Mouse (Mus musculus): ENCODE measurements around the gene Timm10. TPM values are rescaled to one million over a fixed set of nuclear protein-coding genes. Genes with fewer than 3 reads are reported as not detected.

Gene Timm10
- 0.90 and 0.99 TPM in 2 replicates for polyA plus RNA-seq (2012)

DNA sequence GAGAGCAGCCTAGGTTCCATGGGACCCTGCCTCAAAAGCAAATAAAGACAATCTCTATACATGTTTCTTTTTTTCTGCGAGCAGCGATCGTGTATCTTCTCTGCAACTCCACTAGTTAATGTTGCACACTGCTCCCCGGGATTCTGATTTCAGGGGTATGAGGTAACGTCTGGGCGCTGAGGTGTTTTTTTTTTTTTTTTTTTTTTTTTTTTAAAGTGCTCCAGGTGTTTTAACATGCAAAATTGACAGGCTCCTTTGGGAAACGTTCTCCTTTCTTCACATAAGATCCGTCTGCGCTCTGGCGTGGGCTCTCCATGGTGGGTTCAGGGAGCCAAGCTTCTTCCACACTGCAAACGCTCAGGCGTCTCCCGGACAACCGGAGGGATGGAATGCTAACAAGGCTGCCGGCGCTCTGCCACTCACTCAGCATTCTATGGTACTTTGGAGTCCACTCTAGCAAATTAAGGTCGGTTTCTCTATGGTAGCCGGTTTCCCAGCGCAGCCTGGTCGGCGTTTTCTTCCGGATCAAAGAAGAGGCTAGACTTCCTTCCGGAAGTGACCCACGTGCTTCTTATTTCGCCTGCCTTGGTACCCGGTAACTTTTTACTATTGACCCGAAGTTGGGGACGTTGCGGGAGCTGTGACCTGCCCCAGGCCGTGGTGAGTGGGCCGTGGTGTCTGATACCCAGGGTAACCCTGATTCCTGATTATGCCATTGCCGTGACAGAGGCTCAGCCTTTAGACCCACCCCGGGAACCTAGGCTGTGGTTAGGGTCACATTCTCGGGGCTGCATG is at the start of gene Timm10:
TSS of gene Timm10 (plus strand) at position 510 of the 795 bp plus-strand sequence.
- H3K4me1 ChIP-seq (ENCODE audit: control insufficient read depth) = peaks cover 78% of the 10 kb centered on the region
- peaks cover 4% of the 10 kb centered on the region for H3K9me3 ChIP-seq (ENCODE audit: control insufficient read depth, low read length)
- H3K4me3 ChIP-seq (replicated peaks) = peak within 1 kb of the TSS; percentile 88
- peaks cover 37% of the 10 kb centered on the region for H3K27me3 ChIP-seq (ENCODE audit: control insufficient read depth)
- TF ChIP-seq TAL1 (IDR thresholded peaks at IDR 0.05; ENCODE audit: low read length) (no peak), GATA1 (IDR thresholded peaks at IDR 0.05; ENCODE audit: low read length) (no peak)
- H3K36me3 ChIP-seq (ENCODE audit: control insufficient read depth) = peaks cover 35% of the 10 kb centered on the region

DNA sequence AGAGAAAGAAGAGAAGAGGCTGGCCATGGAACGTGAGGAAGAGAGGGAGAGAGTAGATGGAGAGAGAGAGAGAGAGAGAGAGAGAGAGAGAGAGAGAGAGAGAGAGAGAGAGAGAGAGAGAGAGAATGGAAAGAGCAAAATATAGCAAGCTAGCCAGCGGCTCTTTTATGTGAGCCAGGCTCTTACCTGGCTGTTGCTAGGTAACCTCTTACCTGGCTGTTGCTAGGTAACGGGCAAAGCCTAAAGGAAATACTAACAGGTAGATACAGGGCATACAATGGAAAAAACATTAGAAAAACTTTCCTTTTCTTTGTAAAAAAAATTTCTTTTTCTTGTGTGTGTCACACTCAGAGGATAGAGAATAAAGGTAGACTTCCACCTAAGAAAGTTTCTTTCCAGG is 49.1 kb upstream of the Timm10 start:
- Histone ChIP-seq H3K36me3 (ENCODE audit: control insufficient read depth) (no peaks in the 10 kb centered on the region), H3K4me3 (replicated peaks) (no peak overlapping the region), H3K27me3 (ENCODE audit: control insufficient read depth) (peaks cover 83% of the 10 kb centered on the region), H3K9me3 (ENCODE audit: control insufficient read depth, low read length) (no peaks in the 10 kb centered on the region), H3K4me1 (ENCODE audit: control insufficient read depth) (peaks cover 3% of the 10 kb centered on the region)
- TF ChIP-seq TAL1 (IDR thresholded peaks at IDR 0.05; ENCODE audit: low read length) (no peak), GATA1 (IDR thresholded peaks at IDR 0.05; ENCODE audit: low read length) (no peak)

DNA sequence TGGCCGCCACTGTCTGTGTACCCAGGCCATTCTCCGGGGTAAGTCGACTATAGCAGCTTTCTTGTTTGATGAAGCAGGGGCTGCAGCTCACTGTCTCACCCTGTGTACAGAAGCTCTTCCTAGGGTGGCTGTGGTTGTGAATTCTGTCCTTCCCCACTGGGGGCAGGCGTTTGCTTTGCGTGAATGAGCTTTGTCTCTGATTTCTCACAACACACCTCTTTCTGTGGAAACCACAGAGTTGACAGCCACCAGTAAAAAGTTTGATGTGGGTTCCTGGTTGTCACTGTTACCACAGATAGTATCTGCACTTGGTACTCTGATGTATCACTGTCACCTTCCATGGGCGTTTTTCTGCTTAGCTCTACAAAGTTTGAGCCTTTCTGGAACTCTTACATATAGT is 47.6 kb upstream of the Timm10 start:
- no peak for TF ChIP-seq GATA1 (IDR thresholded peaks at IDR 0.05; ENCODE audit: low read length)
- no peak for TF ChIP-seq TAL1 (IDR thresholded peaks at IDR 0.05; ENCODE audit: low read length)
- peaks cover 73% of the 10 kb centered on the region for H3K27me3 ChIP-seq (ENCODE audit: control insufficient read depth)

GRCm38 (mm10) chr2:84783315-84783714 is 43.5 kb upstream of the Timm10 start:
- H3K4me1 ChIP-seq (ENCODE audit: control insufficient read depth) = peaks cover 4% of the 10 kb centered on the region
- H3K27me3 ChIP-seq (ENCODE audit: control insufficient read depth) = peaks cover 63% of the 10 kb centered on the region
- no peaks in the 10 kb centered on the region for H3K9me3 ChIP-seq (ENCODE audit: control insufficient read depth, low read length)
- H3K36me3 ChIP-seq (ENCODE audit: control insufficient read depth) = no peaks in the 10 kb centered on the region
- no peak overlapping the region for H3K4me3 ChIP-seq (replicated peaks)
- TF ChIP-seq TAL1 (IDR thresholded peaks at IDR 0.05; ENCODE audit: low read length) (no peak), GATA1 (IDR thresholded peaks at IDR 0.05; ENCODE audit: low read length) (no peak)

More for the DNA sequence above, 47.6 kb upstream of the Timm10 start:
- H3K9me3 ChIP-seq (ENCODE audit: control insufficient read depth, low read length) = no peaks in the 10 kb centered on the region
- H3K4me3 ChIP-seq (replicated peaks) = no peak overlapping the region
- H3K4me1 ChIP-seq (ENCODE audit: control insufficient read depth) = peaks cover 4% of the 10 kb centered on the region
- H3K36me3 ChIP-seq (ENCODE audit: control insufficient read depth) = no peaks in the 10 kb centered on the region

GRCm38 (mm10) chr2:84783840-84784566 is 42.8 kb upstream of the Timm10 start:
- TF ChIP-seq GATA1 (IDR thresholded peaks at IDR 0.05; ENCODE audit: low read length) (no peak), TAL1 (IDR thresholded peaks at IDR 0.05; ENCODE audit: low read length) (no peak)
- H3K4me1 ChIP-seq (ENCODE audit: control insufficient read depth) = peaks cover 8% of the 10 kb centered on the region
- H3K27me3 ChIP-seq (ENCODE audit: control insufficient read depth) = peaks cover 63% of the 10 kb centered on the region
- H3K4me3 ChIP-seq (replicated peaks) = no peak overlapping the region
- no peaks in the 10 kb centered on the region for H3K9me3 ChIP-seq (ENCODE audit: control insufficient read depth, low read length)
- no peaks in the 10 kb centered on the region for H3K36me3 ChIP-seq (ENCODE audit: control insufficient read depth)

DNA sequence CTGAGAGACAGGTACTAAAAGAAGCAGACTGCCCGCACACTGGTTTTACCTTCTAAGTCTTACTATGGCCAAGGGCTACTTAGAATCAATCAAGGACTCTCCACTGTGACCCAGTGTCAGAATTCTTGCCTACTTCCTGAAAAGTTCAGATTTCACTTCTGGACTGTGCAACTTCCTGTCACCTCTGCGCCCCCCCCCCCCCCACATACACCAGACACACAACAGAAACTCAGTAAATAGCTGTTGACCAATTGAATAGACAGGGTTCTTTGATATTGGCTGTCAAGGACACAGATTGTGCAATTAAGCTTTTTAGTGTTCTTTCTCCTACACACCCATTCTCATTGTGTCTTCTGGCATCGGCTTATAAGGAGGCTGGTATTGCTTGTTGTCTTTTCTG is 38.5 kb upstream of the Timm10 start:
- TF ChIP-seq GATA1 (IDR thresholded peaks at IDR 0.05; ENCODE audit: low read length) = no peak
- TF ChIP-seq TAL1 (IDR thresholded peaks at IDR 0.05; ENCODE audit: low read length) = no peak
- Histone ChIP-seq H3K36me3 (ENCODE audit: control insufficient read depth) (no peaks in the 10 kb centered on the region), H3K27me3 (ENCODE audit: control insufficient read depth) (peaks cover 62% of the 10 kb centered on the region), H3K9me3 (ENCODE audit: control insufficient read depth, low read length) (no peaks in the 10 kb centered on the region), H3K4me3 (replicated peaks) (no peak overlapping the region), H3K4me1 (ENCODE audit: control insufficient read depth) (peaks cover 27% of the 10 kb centered on the region)

- Histone ChIP-seq H3K4me3 (replicated peaks) (no peak overlapping the region), H3K4me1 (ENCODE audit: control insufficient read depth) (peaks cover 38% of the 10 kb centered on the region), H3K27me3 (ENCODE audit: control insufficient read depth) (peaks cover 54% of the 10 kb centered on the region), H3K9me3 (ENCODE audit: control insufficient read depth, low read length) (peaks cover 14% of the 10 kb centered on the region), H3K36me3 (ENCODE audit: control insufficient read depth) (peaks cover 6% of the 10 kb centered on the region)
- TF ChIP-seq TAL1 (IDR thresholded peaks at IDR 0.05; ENCODE audit: low read length) = no peak
- TF ChIP-seq GATA1 (IDR thresholded peaks at IDR 0.05; ENCODE audit: low read length) = no peak
Measured at GRCm38 (mm10) chr2:84790418-84790817, 36.4 kb upstream of the Timm10 start.

GRCm38 (mm10) chr2:84792516-84792915 is 34.3 kb upstream of the Timm10 start:
- peaks cover 48% of the 10 kb centered on the region for H3K4me1 ChIP-seq (ENCODE audit: control insufficient read depth)
- H3K27me3 ChIP-seq (ENCODE audit: control insufficient read depth) = peaks cover 39% of the 10 kb centered on the region
- H3K36me3 ChIP-seq (ENCODE audit: control insufficient read depth) = peaks cover 12% of the 10 kb centered on the region
- TF ChIP-seq GATA1 (IDR thresholded peaks at IDR 0.05; ENCODE audit: low read length) (no peak), TAL1 (IDR thresholded peaks at IDR 0.05; ENCODE audit: low read length) (no peak)
- H3K9me3 ChIP-seq (ENCODE audit: control insufficient read depth, low read length) = peaks cover 23% of the 10 kb centered on the region
- peak overlapping the region; percentile 28 for H3K4me3 ChIP-seq (replicated peaks)

DNA sequence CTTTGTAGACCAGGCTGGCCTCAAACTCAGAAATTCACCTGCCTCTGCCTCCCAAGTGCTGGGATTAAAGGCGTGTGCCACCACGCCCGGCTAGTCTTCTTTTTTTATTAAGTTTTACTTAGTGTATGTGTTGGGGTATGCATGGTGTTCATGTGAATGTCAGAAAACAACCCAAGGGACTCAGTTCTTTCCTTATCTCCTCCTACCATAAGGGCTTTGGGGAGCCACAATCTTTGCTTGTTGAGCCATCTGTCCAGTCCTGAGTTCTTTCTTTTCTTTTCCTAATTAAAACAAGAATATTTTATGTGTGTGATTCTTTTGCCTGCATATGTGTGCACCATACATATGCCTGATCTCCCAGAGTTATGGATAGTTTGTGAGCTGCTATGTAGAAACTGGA is 33.6 kb upstream of the Timm10 start:
- peaks cover 55% of the 10 kb centered on the region for H3K4me1 ChIP-seq (ENCODE audit: control insufficient read depth)
- H3K36me3 ChIP-seq (ENCODE audit: control insufficient read depth) = peaks cover 12% of the 10 kb centered on the region
- no peak overlapping the region for H3K4me3 ChIP-seq (replicated peaks)
- peaks cover 23% of the 10 kb centered on the region for H3K9me3 ChIP-seq (ENCODE audit: control insufficient read depth, low read length)
- peaks cover 33% of the 10 kb centered on the region for H3K27me3 ChIP-seq (ENCODE audit: control insufficient read depth)
- TF ChIP-seq TAL1 (IDR thresholded peaks at IDR 0.05; ENCODE audit: low read length) = peak; percentile 71
- peak; percentile 68 for TF ChIP-seq GATA1 (IDR thresholded peaks at IDR 0.05; ENCODE audit: low read length)

All from erythroblast, embryonic 14.5 days (primary cell).